Mouse (Mus musculus) olfactory bulb, adult 2 months (tissue): ENCODE measurements around the gene Icam1.

Source experiments
- CTCF ChIP-seq: fragments of 200-500 bp; IDR thresholded peaks from 2 replicates; pipeline ENCODE4 v1.5.1; 2012; ENCODE audit warnings: low read depth, mild to moderate bottlenecking, low read length, moderate library complexity; ENCODE audit not compliant: insufficient read depth
- POLR2A ChIP-seq: fragments of 200-500 bp; IDR thresholded peaks from 2 replicates; pipeline ENCODE4 v1.6.1; 2012; ENCODE audit warnings: mild to moderate bottlenecking, low read depth, low read length, moderate library complexity; ENCODE audit not compliant: insufficient read depth

GRCm38 (mm10) chr9:21010362-21010761 is 5.4 kb upstream of the Icam1 start:
- no peak for TF ChIP-seq CTCF
- no peak for TF ChIP-seq POLR2A
